Mouse (Mus musculus) thymus, postnatal 36 days (tissue): Measurements from ENCODE around the gene Hapln2.

ENCODE experiments used
- DNase-seq, 2 experiments: peaks; one replicate each; pipeline ENCODE4 v3.0.0; 2022; ENCODE audit warnings: mixed read lengths in 2 of 2

The Hapln2 gene

DNA sequence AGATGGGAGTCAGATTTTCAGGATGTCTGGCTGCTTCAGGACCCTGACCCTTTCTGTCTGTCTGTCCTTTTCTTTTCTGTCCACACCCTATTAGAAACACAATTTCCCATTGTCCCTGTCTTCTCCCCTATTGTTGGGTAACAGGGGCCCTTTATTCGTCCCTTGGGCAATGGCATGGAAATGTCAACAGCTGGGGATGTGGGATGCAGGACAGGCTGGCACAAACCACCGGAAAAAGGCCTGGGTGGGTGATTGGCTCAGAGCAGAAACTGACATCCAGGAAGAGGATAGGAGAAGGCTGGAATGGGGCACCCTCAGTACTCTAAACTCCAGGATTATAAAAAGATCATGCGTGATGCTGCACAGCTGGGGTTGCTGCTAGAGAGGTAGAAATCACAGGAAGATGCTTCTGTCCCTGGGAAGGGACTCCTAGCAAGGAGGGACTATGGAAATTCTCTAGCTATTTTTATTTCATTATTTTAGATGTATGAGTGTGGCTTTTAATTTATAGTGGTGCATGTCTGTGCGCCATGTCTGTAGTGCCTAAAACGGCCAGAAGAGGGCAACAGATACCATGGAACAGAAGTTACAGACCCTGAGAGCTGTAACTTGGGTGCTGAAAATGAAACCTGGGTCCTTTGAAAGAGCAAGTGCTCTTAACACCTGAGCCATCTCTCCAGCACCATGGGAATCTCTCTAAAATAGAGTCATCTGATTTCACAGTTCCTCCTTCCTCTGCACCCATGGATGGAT, at the start of gene Hapln2:
Gene Hapln2 (minus strand): TSS at position 150 of the 753 bp plus-strand sequence.
- peak in 1 of 2 experiments; percentile 12 for DNase-seq

DNA sequence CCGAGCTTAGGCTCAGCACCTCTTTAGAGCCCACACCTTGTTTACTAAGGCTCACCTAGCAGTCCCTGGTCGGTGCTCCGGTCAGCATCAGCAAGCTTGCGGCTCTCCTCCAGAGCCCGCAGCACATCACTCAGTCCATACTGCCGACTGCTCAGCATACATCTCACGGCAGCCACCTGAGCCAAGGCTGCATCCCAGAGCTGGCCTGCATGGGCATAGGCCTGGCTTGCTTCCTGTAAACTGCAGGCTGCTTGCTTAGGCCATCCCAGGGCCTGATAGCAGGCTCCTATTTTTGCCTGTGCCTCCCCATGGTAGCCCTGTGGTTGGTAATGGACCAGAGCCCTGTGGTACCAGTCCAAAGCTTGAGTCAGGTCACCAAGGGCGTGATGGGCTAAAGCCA, 47.4 kb upstream of the Hapln2 start:
- DNase-seq, result no peak

DNA sequence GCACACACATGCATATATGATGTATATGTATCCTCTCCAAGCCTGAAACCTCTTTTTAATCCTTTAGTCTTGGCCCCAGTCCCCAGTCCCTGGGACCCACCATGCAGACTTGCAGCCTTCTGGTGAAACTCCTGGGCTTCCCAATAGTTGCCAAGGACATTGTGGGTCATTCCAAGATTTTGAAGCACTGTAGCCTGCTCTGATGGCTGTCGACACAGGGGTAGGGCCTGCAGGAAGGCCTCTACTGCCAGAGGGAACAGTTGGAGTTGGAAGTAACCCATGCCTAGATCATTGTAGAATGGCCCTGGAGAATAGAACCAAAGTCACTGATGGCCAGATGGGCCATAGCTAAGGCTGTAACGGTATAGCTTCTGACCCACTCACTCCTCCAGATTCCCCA, 47.0 kb upstream of the Hapln2 start:
- DNase-seq, result no peak

DNA sequence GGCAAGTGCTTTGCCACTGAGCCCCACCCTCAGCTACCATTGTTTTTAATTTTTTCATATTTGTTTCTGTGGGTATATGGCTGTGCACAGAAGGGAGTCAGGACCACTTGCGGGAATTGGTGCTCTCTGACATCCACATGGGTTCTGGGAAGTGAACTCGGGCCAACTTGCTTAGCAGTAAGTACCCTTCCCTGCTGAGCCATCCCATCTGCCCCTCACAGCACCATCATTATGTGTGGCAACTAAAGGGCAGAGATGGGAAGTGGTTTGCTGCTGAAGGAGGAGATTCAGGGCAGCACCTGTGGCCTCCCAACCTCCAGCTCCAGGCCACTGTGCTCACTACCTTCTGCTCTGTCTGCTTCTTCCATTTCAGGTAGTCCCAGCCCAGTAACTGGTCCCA, 46.2 kb upstream of the Hapln2 start:
- no peak for DNase-seq

DNA sequence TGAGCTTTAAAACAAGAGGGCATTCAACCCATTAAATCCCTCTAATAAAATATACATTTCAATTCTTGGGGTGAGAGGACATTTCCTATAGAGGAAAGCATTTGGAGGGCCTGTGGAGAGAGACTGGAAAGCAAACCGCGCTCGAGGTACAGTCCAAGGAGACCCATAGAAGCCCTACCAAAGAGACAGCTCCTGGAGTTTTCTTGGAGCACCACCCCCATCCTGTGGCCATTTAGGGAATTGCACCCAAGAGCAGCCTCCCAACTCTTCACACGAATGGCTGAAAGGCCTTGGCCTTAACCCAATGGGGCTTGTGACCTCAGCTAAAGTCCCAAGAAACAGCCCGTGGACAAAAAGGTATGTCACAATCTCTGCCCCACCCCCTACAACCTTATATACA, 44.4 kb upstream of the Hapln2 start:
- DNase-seq, result peak; percentile 77 to 82

DNA sequence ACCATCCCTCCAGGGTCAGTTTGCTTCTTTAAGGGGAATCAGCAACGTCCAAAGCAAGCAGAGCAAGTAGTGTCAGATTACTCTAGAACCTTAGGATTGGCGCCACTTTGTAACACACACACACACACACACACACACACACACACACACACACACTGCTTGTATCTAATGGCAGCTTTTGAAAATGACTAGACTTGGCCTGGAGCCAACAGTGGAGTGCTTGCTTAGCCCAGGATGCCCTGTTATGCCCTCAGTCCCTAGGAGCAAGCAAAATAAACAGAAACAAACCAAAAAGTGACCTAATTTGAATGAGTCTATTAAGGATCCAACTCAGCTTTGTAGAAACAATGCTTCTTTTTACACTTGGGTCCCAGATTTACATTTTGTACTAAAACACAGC, 41.0 kb upstream of the Hapln2 start:
- no peak for DNase-seq

DNA sequence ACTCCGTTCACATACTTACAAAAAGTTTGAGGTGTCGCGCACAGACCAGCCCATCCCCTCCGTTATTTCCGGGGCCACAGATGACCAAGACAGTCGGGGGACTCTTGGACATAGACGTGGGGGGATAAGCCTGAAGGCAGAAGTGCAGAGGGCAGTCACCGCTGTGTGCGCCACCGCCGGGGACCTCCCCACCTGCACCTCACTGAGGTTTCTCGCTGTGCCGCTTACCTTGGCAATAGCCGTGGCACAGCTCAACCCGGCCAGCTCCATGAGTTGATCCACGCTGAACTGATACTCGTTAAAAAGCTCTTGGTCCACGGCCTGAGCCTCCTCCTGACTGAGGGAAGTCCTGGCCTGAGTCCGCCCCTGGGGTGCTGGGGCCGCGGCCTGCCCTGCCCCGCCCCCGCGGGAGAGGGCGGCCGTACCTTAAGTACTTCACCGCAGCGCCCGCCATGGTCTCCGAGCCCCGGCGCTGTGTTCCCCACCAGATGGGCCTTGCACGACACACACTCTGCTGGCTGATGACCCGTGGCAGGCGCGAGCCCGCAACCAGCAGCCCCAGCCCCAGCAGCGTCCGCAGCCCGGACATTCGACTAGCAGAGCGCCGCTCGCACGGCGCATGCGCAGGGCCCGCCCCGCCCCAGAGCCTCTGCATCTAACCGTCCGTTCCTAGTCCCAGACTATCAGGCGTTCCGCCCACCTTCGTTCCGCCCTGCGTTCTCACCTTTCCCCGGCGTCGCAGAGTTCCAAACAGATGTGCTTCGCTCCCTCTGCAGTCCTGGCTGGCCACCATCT, 30.7 kb upstream of the Hapln2 start, which contains the start of gene Naxe:
Gene Naxe (minus strand): TSS at position 594 of the 795 bp plus-strand sequence.
- peak; percentile 82 to 85 for DNase-seq

DNA sequence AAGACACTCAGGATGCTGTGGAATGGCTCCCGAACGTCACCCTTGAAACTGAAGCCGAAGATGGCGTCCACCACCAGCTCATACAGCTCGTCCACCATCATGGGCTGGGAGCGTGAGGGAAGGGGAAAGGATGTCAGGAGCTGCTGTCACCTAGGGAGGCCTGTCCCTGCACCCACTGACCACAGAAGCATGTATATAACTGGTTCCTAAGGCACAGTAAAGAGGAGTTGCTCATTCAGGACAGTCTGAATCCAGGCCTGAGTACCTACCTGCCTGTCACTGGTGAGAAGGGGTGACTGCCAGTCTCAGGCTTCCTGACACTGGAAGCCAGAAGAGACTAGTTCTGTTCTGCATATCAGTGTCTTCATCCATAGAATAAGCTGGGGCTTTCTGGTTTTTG, 29.6 kb upstream of the Hapln2 start:
- DNase-seq, result no peak

DNA sequence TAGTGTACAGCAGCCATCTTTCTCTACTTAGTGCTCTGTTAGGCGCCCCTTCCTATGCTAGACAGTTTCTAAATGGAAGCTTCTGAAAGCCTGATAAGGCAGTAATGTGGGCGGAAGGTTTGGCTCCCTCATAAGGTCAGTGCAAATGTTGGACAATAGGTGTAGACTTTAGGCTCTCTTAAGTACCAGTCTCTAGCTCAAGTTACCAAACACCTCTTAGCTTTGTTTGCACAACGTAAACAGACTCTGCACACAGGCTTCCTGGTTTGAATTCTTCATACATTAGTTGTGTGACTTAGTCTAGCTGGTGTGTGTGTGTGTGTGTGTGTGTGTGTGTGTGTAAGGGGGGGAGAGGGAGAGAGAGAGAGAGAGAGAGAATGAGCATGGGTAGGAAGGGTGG, 22.1 kb upstream of the Hapln2 start:
- DNase-seq, result no peak

DNA sequence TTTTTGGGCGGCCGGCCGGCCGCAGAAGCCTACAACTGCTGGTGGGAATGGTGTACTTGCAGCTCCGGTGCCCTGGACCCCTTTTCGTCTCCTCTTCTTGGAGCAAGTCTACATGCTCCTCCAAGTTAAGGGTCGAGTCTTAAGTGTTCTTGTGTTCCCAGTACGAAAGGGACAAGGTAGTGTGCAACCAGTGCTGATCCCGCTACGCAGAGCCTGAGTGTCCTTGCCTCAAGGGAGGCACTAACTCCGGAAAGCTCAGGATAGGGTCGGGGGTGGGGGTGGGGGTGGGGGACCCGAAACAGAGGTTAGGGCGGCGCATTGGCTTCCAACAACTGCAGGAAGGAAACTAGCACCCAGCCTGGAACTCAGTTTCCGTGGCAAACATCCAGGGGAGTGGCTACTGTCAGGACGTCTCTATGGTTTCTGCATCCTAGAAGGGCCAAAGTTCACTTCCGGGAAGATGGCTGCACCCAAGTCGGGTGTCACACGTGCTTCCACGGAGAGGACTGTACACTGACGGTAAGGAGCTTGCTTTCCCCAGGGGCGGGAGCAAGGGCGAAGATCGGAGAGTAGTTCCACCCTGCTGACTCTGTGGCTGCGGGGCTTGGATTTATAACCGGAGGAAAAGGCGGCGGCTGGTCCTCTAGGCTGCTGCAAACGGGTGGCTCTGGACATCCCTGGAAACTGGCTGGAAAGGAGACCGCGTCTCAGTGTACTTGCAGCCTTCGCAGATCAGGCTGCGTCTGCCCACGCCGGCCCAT, 15.5 kb upstream of the Hapln2 start, which contains the start of gene Gpatch4:
Gene Gpatch4 (plus strand): TSS at position 448 of the 761 bp plus-strand sequence.
- DNase-seq, result peak; percentile 73 to 81

DNA sequence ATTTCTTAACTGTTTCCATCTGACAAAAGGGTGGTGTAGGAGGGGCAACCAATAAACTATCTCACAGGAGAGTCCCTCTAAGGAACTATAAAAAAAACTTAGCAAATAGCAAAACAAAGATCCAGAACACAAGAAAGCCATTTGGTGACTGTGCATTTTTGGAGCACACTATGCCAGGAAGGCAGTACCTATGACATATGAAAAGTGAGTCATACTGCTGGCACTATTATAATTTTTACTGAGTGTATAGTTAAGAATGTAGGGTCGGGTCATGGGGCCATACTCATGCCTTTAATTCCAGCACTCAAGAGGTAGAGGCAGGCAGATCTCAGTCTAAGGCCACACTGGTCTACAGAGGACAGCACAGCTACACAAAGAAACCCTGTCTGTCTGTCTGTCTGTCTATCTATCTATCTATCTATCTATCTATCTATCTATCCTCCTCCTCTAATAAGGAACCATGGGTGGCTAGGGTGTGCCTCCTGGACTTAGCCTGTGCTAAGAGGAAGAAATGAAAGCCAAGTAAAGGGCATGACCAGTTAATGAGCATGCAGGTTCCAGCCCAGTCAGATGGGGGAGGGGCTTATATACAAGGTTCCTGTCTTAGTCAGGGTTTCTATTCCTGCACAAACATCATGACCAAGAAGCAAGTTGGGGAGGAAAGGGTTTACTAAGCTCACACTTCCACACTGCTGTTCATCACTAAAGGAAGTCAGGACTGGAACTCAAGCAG, 8.3 kb upstream of the Hapln2 start:
- no peak for DNase-seq

DNA sequence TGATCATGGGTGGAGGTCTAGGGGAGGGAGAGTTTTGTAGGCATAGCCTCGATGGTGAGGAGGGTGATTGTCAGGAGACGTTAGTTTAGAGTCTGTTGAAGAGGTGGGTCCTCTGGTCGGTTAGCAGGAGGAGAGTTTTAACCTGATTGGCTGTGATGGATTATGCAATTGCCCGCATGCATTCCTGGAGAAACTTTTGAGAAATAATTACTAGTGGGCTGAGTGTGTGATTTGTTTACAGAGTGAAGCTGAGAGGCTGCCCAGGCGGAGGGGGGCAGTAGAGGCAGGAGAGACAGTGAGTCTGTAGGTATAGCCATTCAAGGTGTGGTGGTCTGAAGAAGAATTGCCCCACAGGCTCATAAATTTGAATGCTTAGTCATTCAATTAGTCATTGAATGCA, 6.1 kb upstream of the Hapln2 start:
- DNase-seq, result no peak

DNA sequence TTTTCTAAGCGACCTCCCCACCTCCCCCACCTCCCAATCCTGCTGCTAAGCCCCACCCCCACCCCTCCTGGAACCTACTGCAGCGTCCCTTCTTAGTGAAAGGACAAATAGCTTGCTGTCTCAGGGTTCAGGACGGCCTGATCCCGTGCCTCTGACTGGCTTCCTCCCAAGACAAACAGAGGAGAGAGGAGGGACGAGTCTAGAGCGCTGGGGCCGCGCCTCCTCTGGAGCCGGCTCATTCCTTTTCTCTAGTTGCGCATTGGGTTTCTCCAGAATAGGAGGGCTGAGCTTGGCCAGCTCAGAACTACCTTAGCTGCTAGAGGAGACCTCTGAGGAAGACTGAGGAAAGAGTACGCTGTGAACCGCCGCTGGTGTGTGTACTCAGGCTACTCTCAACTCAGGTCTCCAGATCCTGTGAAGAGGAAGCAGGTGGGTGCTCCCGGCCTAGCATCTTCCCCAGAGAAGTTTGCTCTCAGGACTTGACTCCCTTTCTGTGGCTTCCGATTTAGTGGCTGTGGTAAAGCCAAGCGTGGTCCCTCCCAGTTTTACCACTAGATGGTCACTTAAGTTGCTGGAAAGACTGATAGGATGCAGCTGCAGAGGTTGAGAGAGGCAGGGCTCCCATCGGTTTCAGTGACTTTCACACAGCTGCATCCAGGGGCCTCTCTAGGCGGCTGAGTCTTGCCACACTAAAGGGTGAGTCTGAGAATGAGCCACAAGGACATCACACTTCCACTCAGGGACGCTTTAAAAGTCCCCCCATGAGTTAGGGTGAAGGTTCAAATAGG, 3.4 kb upstream of the Hapln2 start:
- no peak for DNase-seq

DNA sequence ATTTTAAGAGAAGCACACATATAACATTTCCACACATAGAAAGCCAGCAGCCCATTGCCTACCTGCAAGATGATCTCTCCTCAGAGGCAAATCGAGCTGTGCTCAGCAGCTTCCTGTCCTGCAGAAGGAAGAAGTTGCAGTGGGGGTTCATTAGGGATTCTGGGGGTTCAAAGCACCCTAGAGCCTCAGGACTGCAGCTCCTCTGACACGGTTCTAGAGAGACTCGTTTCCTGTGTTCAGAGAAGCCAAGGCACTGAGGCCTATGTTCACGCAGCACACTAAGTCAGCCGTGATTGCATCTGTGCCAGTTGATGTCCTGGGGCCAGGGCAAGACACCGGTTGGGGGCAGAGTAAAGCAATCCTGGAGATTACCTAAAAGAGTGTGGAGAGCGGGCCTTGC, 560 bp downstream of the Hapln2 start:
- no peak for DNase-seq

DNA sequence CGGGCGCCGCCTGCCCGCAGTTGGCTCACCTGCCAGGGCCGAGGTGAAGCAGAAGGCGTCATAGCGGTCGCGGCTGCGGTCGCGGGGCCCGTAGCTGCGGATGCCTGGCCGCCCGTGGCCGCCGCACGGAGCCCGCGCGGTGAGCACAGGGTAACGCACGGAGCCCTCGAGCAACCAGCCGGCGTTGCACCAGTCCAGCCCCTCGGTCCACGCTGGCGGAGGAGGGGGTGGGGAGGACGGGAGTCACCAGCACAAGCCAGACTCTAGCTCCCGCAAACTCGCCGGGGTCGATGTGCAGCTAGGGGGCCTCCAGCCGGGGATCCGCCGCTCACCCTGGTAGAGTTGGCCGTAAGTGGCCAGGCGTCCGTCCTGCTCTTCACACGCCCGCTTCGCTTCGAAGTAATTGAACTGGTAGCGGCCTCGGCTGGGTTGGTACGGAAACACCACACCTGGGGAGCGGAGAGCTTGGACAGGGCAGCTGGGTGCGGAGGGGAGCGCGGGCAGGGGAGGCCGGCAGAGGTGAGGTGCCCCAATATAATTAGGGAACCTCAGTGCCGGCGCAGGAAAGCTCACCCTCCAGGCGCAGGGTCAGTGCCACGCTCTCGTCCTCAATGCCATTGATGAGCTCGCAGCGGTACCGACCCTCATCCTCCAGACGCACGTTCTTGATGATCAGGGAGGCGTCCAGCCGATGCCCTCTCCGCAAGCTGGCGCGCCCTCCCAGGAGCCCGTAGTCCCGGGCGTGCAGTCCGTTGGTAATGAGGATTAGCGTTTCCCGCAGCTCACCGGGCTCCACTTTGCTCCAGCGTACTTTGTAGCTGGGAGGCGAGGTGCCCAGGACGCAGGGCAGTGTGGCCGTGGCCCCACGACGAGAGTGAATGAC, 4.0 kb downstream of the Hapln2 start:
- DNase-seq, result no peak

DNA sequence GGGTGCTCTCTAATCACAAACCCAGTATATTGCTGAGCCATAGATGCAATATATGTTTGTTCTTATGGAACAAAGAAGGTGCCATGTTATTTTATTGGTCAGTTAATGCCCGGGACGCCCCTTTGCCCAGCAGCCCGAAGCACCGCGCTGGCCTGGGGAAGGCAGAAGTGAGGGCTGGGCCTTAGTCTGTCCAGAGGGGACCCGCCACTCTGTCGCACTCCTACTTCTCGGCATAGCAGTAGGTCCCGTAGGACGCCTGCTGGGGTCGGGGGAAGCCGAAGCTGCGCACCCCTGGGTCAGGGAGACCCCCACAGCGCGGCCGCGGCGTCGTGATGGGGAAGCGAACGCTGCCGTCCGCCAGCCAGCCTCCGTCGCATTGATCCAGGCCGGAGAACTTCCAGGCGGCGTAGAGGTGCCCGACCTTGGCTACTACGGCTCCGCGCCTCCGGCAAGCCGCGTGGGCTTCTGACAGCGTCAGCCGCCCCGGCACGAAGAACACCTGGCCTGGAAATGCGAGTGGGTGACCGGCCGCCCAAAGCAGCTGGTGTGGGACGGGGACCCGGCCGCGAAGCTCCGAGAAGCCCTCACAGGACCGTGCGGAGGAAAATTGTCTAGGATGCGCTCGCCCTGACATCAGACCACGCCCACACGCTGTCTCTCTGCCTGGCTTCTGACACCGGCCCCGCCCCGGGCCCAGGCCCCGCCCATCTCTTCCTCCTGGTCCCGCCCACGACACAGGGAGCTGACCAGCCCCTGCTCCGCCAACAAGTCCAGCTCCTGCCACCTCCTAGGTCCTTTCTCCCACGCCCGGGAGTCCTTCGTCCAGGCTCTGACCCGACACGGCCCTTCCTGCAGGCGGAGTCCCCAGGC, 4.8 kb downstream of the Hapln2 start:
- peak; percentile 74 to 76 for DNase-seq

DNA sequence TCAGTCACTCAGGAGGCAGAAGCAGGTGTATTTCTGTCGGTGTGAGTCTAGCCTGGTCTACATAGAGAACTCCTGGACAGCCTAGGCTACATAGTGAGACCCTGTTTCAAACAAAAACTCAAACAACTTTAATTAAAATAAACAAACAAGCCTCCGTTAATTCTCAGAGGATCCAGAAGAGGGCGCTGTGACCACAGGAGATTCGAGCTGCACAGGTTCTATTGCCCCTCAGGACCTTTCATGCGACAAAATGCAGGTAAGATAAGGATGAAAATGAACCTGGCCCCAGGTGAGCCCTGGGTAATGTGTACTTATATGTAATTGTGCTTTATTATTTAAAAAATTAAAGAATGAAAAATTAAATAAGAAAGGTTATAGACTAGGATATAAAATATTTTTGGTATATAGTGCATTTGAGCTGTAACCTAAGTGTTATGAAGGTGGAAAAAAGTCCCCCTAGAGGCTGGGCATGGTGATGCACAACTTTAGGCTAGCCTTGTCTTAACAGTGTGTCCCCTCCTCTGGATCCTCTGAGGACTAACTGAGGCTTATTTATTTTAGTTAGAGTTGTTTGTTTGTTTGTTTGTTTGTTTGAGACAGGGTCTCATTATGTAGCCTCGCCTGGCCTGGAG, 16.6 kb downstream of the Hapln2 start:
- DNase-seq, result no peak

DNA sequence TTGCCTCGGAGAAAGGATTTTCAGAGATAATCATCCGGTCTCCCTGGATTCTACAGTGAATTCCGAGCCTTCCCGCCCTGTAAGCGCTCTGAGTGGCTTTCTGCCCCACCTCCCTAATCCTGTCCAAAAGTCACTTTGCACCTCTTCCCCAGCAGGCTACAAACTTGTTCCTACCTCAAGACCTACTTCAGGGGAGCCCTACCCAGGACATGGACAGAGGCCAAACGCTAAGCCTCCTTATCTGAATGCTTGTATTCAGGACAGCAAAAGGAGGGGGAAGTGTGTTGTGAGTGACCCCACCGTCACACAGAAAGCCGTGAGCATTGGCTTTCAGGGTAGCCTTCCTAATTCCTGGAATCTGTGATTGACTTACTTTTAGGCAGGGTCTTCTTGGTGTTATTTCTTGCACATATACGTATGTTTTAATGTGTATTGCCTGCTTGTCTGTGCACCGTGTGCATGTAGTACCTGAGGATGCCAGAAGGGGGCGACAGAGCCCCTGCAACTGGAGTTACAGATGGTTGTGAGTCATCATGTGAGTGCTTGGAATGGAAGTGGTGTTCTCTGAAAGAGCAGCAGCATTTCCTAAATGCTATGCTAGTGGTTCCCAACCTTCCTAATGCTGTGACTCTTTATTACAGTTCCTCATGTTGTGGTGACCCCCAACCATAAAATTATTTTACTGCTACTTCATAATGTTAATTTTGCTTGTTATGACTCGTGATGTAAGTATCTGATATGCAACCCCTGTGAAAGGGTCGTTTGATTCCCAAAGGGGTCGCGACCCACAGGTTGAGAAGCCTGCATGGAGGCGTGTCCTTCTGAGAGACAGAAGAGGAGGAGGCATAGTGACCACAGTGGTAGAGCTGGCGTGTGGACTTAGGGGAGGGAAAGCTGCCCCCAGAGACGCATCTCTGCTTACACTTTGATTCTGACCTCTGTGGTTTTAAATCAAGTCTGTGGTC, 21.3 kb downstream of the Hapln2 start:
- no peak for DNase-seq
